Comparison of ENCODE assay signal across 24 mouse cellular contexts in the genomic region with DNA sequence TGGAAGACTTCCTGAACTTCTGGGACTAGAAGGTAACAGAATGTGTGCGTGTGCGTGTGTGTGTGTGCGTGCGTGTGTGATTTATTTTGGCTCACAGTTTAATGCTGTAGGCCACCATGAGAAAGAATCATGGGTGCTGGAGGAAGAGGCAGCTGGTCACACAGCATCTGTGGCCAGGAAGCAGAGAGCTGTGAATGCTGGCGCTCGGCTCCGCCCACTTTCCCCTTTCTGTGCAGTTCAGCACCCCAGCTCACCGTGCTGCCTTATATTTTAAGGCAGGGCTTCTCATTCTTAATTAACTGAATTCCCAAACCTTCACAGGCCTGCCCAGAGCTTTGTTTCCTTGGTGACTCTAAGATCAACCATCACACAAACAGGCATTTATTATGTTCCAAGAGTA. TPM values are rescaled to one million over a fixed set of nuclear protein-coding genes. Genes with fewer than 3 reads are reported as not detected.
A peak's percentile ranks its signal among the peaks of the same experiment; 100 is the strongest.
DNase-seq lines count a peak whose midpoint lies in the region; ATAC-seq and TF ChIP-seq lines count a peak whose summit lies in the region.
"Had no signal": no experiment of that assay in that cellular context is flagged by ENCODE, and none has a peak within 500 bp of the region (broad histone marks: within the 10 kb centered on the region; RNA-seq: fewer than 3 reads in every experiment).

No protein-coding gene starts in this region.

- DNase-seq in forebrain, embryonic 11.5 days (ENCODE audit: low spot score) = no peak
- DNase-seq in forebrain, postnatal 0 days = no peak
- DNase-seq in midbrain, embryonic 11.5 days (ENCODE audit: low spot score, missing footprints) = no peak
- no peak for DNase-seq in midbrain, embryonic 14.5 days
- peak; percentile 61 for DNase-seq in A20 (ENCODE audit: low read depth, low spot score)
- peak; percentile 46 for DNase-seq in embryo, embryonic 11 days
- no peak for DNase-seq in cerebellum, postnatal 25 days
- DNase-seq: adrenal gland, adult 2 months; gastrocnemius, adult 2 months; heart, postnatal 14 days; lung, adult 2 months; right cerebral cortex, postnatal 14 days; spleen, adult 18-20 months; thymus, adult 18-20 months had no signal

- H3K4me2 ChIP-seq in forebrain, embryonic 11.5 days (ENCODE audit: low read depth, low read length, severe bottlenecking) = no peak overlapping the region
- H3K4me2 ChIP-seq in forebrain, postnatal 0 days (ENCODE audit: low read depth) = no peak overlapping the region
- no peak overlapping the region for H3K4me2 ChIP-seq in midbrain, embryonic 11.5 days
- no peak overlapping the region for H3K4me2 ChIP-seq in midbrain, embryonic 14.5 days (ENCODE audit: low read length)
- H3K4me2 ChIP-seq: heart, embryonic 12.5 days; hindbrain, embryonic 15.5 days; kidney, embryonic 15.5 days; limb, embryonic 12.5 days; liver, embryonic 12.5 days had no signal

- H3K36me3 ChIP-seq in forebrain, embryonic 11.5 days (ENCODE audit: control insufficient read depth, insufficient read depth, low read length) = no peaks in the 10 kb centered on the region
- no peaks in the 10 kb centered on the region for H3K36me3 ChIP-seq in forebrain, postnatal 0 days (ENCODE audit: insufficient read depth)
- H3K36me3 ChIP-seq in midbrain, embryonic 11.5 days (ENCODE audit: control insufficient read depth, insufficient read depth, low read length) = no peaks in the 10 kb centered on the region
- no peaks in the 10 kb centered on the region for H3K36me3 ChIP-seq in midbrain, embryonic 14.5 days (ENCODE audit: control insufficient read depth, insufficient read depth, low read length)
- H3K36me3 ChIP-seq: embryonic facial prominence, embryonic 10.5 days; heart, embryonic 12.5 days; hindbrain, embryonic 15.5 days; kidney, embryonic 15.5 days; limb, embryonic 12.5 days; liver, embryonic 12.5 days had no signal

- no peaks in the 10 kb centered on the region for H3K27me3 ChIP-seq in forebrain, embryonic 11.5 days (ENCODE audit: control insufficient read depth, insufficient read depth, low read length)
- H3K27me3 ChIP-seq in forebrain, postnatal 0 days (ENCODE audit: insufficient read depth, low read length) = no peaks in the 10 kb centered on the region
- no peaks in the 10 kb centered on the region for H3K27me3 ChIP-seq in midbrain, embryonic 11.5 days (ENCODE audit: control insufficient read depth, insufficient read depth, low read length)
- no peaks in the 10 kb centered on the region for H3K27me3 ChIP-seq in midbrain, embryonic 14.5 days (ENCODE audit: control insufficient read depth, insufficient read depth, low read length)
- H3K27me3 ChIP-seq: heart, embryonic 12.5 days; hindbrain, embryonic 15.5 days; kidney, embryonic 15.5 days; limb, embryonic 12.5 days; liver, embryonic 12.5 days; megakaryocyte, embryonic 14.5 days had no signal

- no peak overlapping the region for H3K9ac ChIP-seq in forebrain, embryonic 11.5 days (ENCODE audit: low read length)
- H3K9ac ChIP-seq in forebrain, postnatal 0 days = no peak overlapping the region
- H3K9ac ChIP-seq in midbrain, embryonic 11.5 days (ENCODE audit: low read length) = no peak overlapping the region
- H3K9ac ChIP-seq in midbrain, embryonic 14.5 days (replicated peaks; ENCODE audit: low read length) = no peak overlapping the region
- H3K9ac ChIP-seq: heart, embryonic 12.5 days; hindbrain, embryonic 15.5 days; kidney, embryonic 15.5 days; limb, embryonic 12.5 days; liver, embryonic 12.5 days had no signal

- 57% methylated on average over 8 of the region's 8 CpGs for WGBS in forebrain, embryonic 11.5 days
- WGBS in forebrain, postnatal 0 days = 61% methylated on average over 8 of the region's 8 CpGs
- WGBS in midbrain, embryonic 11.5 days = 61% methylated on average over 8 of the region's 8 CpGs
- 61% methylated on average over 8 of the region's 8 CpGs for whole genome bisulfite sequencing in midbrain, embryonic 14.5 days

- TF ChIP-seq CTCF in forebrain, postnatal 0 days (IDR thresholded peaks at IDR 0.05; ENCODE audit: low read depth) = no peak

- H3K4me3 ChIP-seq in forebrain, embryonic 11.5 days (ENCODE audit: low read depth, low read length) = no peak overlapping the region
- no peak overlapping the region for H3K4me3 ChIP-seq in forebrain, postnatal 0 days (ENCODE audit: low read depth, low read length)
- no peak overlapping the region for H3K4me3 ChIP-seq in midbrain, embryonic 11.5 days (ENCODE audit: low read depth, low read length)
- H3K4me3 ChIP-seq in midbrain, embryonic 14.5 days (replicated peaks; ENCODE audit: low read depth, low read length) = no peak overlapping the region
- H3K4me3 ChIP-seq: embryonic facial prominence, embryonic 10.5 days; gastrocnemius, adult 2 months; heart, embryonic 12.5 days; hindbrain, embryonic 15.5 days; kidney, embryonic 15.5 days; limb, embryonic 12.5 days; liver, embryonic 12.5 days; megakaryocyte, embryonic 14.5 days had no signal

- no peaks in the 10 kb centered on the region for H3K9me3 ChIP-seq in forebrain, embryonic 11.5 days (ENCODE audit: control insufficient read depth, low read length)
- H3K9me3 ChIP-seq in forebrain, postnatal 0 days (ENCODE audit: low read length) = no peaks in the 10 kb centered on the region
- no peaks in the 10 kb centered on the region for H3K9me3 ChIP-seq in midbrain, embryonic 11.5 days (ENCODE audit: control insufficient read depth, low read length)
- H3K9me3 ChIP-seq in midbrain, embryonic 14.5 days (ENCODE audit: control insufficient read depth, low read length) = no peaks in the 10 kb centered on the region
- H3K9me3 ChIP-seq: embryonic facial prominence, embryonic 10.5 days; heart, embryonic 12.5 days; hindbrain, embryonic 15.5 days; kidney, embryonic 15.5 days; limb, embryonic 12.5 days; liver, embryonic 12.5 days had no signal

- no peak overlapping the region for H3K27ac ChIP-seq in forebrain, embryonic 11.5 days (ENCODE audit: low read depth, low read length)
- H3K27ac ChIP-seq in forebrain, postnatal 0 days (ENCODE audit: low read depth, low read length) = no peak overlapping the region
- no peak overlapping the region for H3K27ac ChIP-seq in midbrain, embryonic 11.5 days (ENCODE audit: low read depth, low read length)
- no peak overlapping the region for H3K27ac ChIP-seq in midbrain, embryonic 14.5 days (replicated peaks; ENCODE audit: low read depth, low read length)
- H3K27ac ChIP-seq: embryonic facial prominence, embryonic 10.5 days; gastrocnemius, adult 2 months; hindbrain, embryonic 15.5 days; kidney, embryonic 15.5 days; limb, embryonic 12.5 days; liver, embryonic 12.5 days had no signal

- H3K4me1 ChIP-seq in forebrain, embryonic 11.5 days (replicated peaks; ENCODE audit: control insufficient read depth, insufficient read depth, low read length) = no peaks in the 10 kb centered on the region
- H3K4me1 ChIP-seq in forebrain, postnatal 0 days (ENCODE audit: insufficient read depth) = no peaks in the 10 kb centered on the region
- no peaks in the 10 kb centered on the region for H3K4me1 ChIP-seq in midbrain, embryonic 11.5 days (ENCODE audit: control insufficient read depth, insufficient read depth, low read length)
- H3K4me1 ChIP-seq in midbrain, embryonic 14.5 days (ENCODE audit: control insufficient read depth, insufficient read depth, low read length) = no peaks in the 10 kb centered on the region
- H3K4me1 ChIP-seq: heart, embryonic 12.5 days; hindbrain, embryonic 15.5 days; limb, embryonic 12.5 days; liver, embryonic 12.5 days; megakaryocyte, embryonic 14.5 days had no signal

- peak; percentile 70 for ATAC-seq in forebrain, embryonic 11.5 days (replicated peaks; ENCODE audit: low FRiP score)
- no peak for ATAC-seq in forebrain, postnatal 0 days
- ATAC-seq in midbrain, embryonic 11.5 days (ENCODE audit: low FRiP score) = peak; percentile 58
- ATAC-seq in midbrain, embryonic 14.5 days (ENCODE audit: low FRiP score, low TSS enrichment) = no peak
- no peak for ATAC-seq in megakaryocyte-erythroid progenitor cell, adult 5-6 weeks (replicated peaks; ENCODE audit: low FRiP score, low TSS enrichment, poor library complexity, severe bottlenecking)
- ATAC-seq: intestine, embryonic 16.5 days; liver, embryonic 12.5 days had no signal

RNA-seq across cellular contexts. Expression of a gene that starts 9.7 kb away (rescaled TPM):
- polyA plus RNA-seq in forebrain, embryonic 11.5 days (2014; fragmentation: Nextera tagmentation; extraction: Ambion mirVana) = 0.39 and 0.47 TPM in 2 replicates
- total RNA-seq in forebrain, postnatal 0 days (2014; rRNA removed) = 3.4 and 3.5 TPM in 2 replicates
- 1.9 and 2.7 TPM in 2 replicates for polyA plus RNA-seq in forebrain, postnatal 0 days (2015; fragmentation: Nextera tagmentation; extraction: Ambion mirVana)
- 0.20 and 0.80 TPM in 2 replicates for polyA plus RNA-seq in midbrain, embryonic 11.5 days (2014; fragmentation: Nextera tagmentation; extraction: Ambion mirVana)
- 1.0 and 2.7 TPM in 2 replicates for polyA plus RNA-seq in midbrain, embryonic 14.5 days (2014; fragmentation: Nextera tagmentation; extraction: Ambion mirVana)
- total RNA-seq in megakaryocyte-erythroid progenitor cell, adult 5-6 weeks (2014; fragmentation: Nextera tagmentation) = not detected in 2 replicates
- not detected in 2 replicates for total RNA-seq in megakaryocyte-erythroid progenitor cell, adult 5-6 weeks (2017)
- total RNA-seq: MEL had no signal
- polyA plus RNA-seq: intestine, embryonic 16.5 days; liver, embryonic 12.5 days had no signal

Comparison
In these comparisons a context has a peak if more than half of its experiments do, and no peak if none do; other contexts are left out.
1. ATAC-seq: peak in forebrain, embryonic 11.5 days (single experiment) and midbrain, embryonic 11.5 days (single experiment); none in forebrain, postnatal 0 days (single experiment), midbrain, embryonic 14.5 days (single experiment) and megakaryocyte-erythroid progenitor cell, adult 5-6 weeks (single experiment).
2. DNase-seq: peak in A20 (single experiment) and embryo, embryonic 11 days (single experiment); none in forebrain, embryonic 11.5 days (single experiment), forebrain, postnatal 0 days (single experiment), midbrain, embryonic 11.5 days (single experiment), midbrain, embryonic 14.5 days (single experiment) and cerebellum, postnatal 25 days (0 of 2).